Mouse (Mus musculus) embryo, embryonic 9.5 days (tissue): ENCODE data around the gene Prox1.

Experiments
- DNase-seq: peaks from one replicate; pipeline ENCODE4 v3.0.0-alpha.2; 2017; ENCODE audit errors: extremely low spot score

The Prox1 gene

GRCm38 (mm10) chr1:190085703-190086102 lies 84.8 kb downstream of the Prox1 start:
- DNase-seq: no peak

DNA sequence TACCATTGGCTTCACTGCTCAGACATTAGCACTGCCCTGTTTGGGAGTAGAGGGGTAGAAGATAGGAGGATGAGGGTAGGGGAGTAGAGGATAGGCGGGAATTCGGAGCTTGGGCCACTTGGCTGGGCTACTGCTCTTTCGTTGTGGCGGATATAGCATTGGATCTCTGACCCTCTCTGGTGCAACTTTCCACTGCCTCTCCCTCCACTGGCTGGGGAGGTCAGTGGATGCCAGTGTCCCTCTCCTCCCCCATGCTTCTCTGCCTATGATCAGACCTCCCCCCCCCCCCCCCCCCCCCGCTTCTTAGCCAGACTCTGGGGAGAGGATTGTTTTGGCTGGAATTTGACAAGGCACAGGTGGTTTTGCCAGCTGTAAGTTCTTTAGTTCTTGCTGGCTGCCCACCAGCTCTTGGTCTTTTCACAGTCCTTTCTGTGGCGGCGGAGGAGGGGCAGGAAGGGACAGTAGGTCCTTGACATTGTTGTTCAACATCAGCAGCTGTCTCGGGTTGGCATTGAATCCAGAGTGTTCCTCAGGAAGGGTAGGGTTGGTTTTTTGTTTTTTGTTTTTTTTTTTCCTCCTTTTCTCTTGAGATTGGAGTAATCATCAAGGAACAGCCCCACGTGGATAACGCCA lies 90.8 kb downstream of the Prox1 start:
- DNase-seq: no peak

DNA sequence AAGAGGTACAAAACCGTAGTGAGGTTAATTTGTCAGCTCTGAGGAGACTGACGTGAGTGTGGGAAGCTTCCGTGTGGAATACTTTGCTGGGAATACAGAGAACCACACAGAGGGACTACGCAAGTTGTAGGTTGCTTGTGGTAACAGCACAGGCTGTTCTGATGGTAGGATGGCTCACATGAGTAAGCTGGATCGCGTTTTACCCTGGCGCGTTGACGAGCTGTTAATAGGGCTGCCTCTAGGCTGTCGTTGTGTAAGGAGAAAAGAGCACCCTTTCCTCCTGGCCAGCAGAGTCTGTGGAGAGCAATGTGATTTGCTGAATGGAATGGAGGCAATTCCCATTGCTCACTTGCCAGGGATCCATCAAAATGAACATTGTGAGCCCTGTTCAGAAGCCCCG lies 93.9 kb downstream of the Prox1 start:
- no peak for DNase-seq
